Mouse (Mus musculus) hematopoietic stem cell, adult 5-6 weeks (primary cell): ENCODE results near the gene Nbeal2. TPM values are rescaled to one million over a fixed set of nuclear protein-coding genes. Genes with fewer than 3 reads are reported as not detected.
A peak's percentile ranks its signal among the peaks of the same experiment; 100 is the strongest.
"Not testable (repeated sequence)": the region's sequence is repeated elsewhere in the genome, so short reads cannot be mapped to it uniquely, and the experiment has no call there.

ENCODE experiments used
- ATAC-seq, 2 experiments: fragments of 125-278 bp in 1 of 2; replicated peaks in 1 of 2; 2 replicates each; pipeline ENCODE4 v1.8.0; 2016 to 2017; ENCODE audit warnings: inconsistent platforms in 2 of 2, mild to moderate bottlenecking in 2 of 2, moderate number of reproducible peaks in 2 of 2, low read depth in 1 of 2, moderate TSS enrichment in 1 of 2; ENCODE audit not compliant: low FRiP score in 2 of 2, poor library complexity in 2 of 2, severe bottlenecking in 2 of 2, insufficient read depth in 1 of 2, low TSS enrichment in 1 of 2
- total RNA-seq: library from RNA; stranded (forward); fragments of 172-1452, 232-1000 nt; gene quantifications from 2 replicates; pipeline ENCODE4 v1.2.3, GENCODE M21; 2017

Nbeal2 gene
- total RNA-seq, result 38.0 and 61.7 TPM in 2 replicates

DNA sequence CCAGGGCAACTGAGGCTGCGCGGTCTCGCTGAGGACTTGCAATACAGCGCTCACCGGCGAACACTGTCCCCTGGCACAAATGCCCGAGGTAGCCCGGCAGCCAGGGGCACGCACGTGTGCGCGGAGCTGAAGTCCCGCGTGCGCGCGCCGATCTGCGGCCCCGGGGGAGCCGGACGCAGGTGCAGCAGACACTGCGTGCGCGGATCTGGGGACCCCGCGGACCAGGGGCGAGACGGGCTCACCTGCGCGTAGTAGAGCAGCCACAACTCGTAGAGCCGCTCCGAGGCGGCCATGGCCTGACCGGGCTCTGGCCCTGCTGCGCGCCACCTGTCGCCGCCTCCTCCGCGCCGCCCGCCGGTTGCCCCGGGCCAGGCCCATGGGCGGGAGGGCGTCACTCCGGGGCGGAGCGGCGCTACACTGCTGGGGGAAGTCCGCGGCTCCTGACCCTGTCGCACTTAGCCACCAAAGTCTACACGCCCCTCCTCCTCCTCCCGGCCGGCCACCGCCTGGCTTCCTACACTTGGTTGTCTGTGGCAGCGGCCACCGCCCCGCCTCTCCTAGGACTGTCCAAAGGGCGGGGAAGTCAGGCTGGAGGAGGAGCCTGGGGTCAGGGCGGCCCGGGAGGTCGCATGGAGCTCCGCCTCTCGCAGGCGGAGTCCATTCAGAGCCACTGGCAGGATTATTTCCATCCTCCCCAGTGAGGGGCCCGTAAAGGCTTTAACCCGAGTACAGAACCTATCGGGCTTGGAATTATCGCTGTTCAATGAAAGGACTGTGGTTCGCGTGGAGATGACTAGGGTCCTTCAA is at the start of gene Nbeal2:
TSS of gene Nbeal2 (minus strand) at position 507 of the 807 bp plus-strand sequence.
- peak; percentile 80 to 82 for ATAC-seq

DNA sequence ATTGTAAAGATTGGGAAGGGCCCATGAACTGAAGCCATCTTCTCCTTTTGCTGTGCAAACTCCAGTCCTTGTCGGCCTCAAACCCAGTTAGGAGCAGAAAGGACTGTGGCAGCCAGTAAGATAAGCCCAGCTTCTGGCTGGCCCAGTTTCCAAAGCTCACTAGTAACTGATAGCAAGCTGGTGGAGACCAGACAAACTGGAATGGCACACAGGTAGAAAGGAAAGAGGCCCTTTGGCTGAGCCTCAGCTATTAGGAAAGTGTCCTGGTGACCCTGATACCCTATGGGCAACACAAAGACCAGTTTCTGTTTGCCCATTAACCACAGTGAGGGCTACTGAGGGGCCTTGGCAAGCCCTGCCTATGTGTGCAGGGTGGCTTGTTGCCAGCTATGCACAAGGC is 48.9 kb upstream of the Nbeal2 start:
- no peak for ATAC-seq

GRCm38 (mm10) chr9:110701114-110702032 is 47.4 kb upstream of the Nbeal2 start:
- ATAC-seq, result no peak

GRCm38 (mm10) chr9:110699574-110699973 is 45.6 kb upstream of the Nbeal2 start:
- ATAC-seq, result no peak

DNA sequence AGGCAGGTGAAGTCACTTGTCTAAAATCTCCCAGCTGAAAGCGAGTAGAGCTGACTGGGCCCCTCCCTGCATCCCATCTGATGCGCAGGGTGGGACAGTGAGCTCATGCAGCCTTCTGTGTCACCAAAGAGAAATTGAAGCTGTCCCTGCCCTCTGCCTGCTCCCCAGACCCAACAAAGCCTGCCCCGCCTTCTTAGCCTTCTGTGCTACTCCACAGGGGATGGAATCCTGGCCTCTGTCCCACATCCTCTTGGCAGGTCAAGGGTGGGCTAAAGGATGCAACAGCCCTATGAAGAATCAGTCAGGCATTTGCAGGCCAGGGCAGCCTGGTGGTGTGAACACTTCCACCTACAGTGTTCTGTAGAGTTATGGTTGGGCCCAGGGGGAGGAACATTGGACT is 43.5 kb upstream of the Nbeal2 start:
- ATAC-seq, result no peak

- no peak for ATAC-seq
Measured at GRCm38 (mm10) chr9:110696427-110696826, 42.5 kb upstream of the Nbeal2 start.

DNA sequence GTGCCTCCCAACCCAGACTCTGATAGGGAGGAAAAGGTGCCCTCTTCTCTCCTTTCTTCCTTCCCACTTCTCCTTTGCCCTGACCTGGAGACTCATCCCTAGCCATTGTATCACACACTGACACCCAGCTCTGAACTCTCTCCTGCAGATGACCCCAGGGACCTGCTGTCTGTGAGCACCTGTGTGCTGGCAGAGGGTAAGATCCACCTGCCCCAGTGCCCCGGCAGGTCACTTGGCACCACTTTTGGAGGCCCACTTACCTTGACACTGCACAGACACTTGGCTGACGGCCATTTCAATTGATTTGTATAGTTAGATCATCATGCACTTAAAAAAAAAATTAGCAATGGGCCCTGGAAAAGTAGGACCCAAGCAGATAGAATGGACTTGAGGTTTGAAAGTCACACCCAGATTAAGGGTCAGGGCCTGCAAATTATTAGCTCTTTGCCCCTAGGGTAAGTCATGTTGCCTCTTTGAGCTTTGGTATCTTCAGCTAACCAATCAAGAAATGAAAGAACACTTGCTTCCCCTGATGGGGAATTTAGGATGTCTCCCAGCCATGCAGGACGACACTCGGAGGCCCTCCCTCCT is 41.3 kb upstream of the Nbeal2 start:
- ATAC-seq, result no peak

DNA sequence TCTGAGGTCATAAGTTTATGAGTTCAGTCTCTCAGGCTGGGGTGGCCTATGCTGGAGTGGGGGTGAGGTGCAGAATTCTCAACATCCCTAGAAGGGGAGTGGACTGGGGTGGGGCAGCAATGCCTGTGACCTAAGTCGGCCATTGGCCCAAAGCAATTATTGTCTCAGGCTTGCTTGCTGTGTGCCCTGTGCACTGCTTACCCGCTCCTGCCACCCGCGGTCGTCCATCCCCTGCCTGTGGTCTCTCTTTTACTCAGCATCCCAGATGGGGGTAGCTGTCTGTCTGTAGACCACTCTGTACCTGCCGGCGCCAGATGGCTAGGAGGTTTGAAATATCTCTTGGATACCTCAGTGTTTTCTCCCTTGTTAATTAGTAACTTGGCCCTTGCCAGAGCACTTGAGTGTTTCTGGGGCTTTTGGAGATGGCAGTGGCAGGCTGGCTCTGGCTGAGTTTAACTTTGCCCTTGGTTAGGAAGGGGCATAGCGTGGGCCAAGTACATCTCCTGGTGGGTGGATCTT is 35.4 kb upstream of the Nbeal2 start:
- ATAC-seq, result no peak

GRCm38 (mm10) chr9:110687846-110688245 is 33.9 kb upstream of the Nbeal2 start:
- no peak for ATAC-seq

GRCm38 (mm10) chr9:110687061-110687460 is 33.1 kb upstream of the Nbeal2 start:
- no peak for ATAC-seq

DNA sequence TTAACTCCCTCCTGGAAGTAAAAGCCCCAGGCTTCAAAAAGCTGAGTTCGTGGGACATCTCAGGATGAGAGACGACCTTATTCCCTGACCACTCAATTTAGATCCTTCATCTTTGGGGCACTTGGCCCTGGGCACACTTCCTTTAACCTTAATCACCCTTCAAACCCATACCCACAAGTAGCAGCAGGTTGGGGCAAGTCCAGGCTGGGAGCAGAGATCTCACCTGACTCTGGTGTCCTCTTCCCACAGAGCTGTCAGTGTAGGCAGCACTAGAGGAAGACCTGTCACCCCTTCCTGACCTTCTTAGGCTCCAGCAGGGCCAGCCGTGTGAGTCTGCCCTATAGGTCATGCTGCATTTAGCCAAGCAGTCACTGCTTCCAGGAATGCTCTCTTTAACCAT is 32.5 kb upstream of the Nbeal2 start:
- no peak for ATAC-seq

DNA sequence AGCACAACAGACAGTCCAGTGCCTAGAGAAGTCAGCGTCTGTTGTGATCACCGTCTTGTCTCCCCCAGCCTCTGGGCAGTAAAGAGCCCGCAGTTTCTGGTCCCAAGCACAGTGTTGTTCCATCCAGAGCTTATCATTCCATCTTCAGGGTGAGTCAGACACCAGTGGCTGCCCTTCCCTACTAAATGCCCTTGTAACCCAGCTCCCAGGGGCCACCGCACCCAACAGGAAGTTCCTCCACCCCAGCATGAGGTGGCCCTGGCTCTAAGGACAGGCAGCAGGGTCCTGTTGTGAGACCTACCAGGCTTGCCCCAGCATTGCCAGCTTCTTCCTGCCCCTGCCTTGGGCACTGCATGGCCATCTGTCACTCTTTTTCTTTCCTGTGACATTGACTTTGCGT is 31.6 kb upstream of the Nbeal2 start:
- peak; percentile 22 to 43; a peak in 1 of 4 replicates for ATAC-seq

DNA sequence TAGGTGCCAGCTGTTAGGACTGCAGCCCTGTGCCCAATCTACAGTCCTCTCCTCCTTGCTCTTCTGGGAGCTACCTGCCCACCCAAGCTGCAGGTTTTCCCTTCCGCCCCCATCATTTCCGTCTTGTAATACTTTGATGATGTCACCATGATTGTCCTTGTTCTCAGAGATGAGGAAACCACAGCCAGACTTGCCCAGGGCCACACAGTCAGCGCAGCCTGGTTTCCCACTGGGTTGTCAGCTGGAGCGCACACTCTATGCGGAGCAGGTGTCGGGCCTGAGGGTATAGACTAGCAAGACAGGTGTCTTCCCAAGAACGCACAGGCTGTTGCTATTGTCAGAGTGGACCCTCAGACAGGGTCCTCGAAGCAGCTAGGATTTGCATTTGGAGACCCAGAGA is 31.2 kb upstream of the Nbeal2 start:
- ATAC-seq, result no peak

DNA sequence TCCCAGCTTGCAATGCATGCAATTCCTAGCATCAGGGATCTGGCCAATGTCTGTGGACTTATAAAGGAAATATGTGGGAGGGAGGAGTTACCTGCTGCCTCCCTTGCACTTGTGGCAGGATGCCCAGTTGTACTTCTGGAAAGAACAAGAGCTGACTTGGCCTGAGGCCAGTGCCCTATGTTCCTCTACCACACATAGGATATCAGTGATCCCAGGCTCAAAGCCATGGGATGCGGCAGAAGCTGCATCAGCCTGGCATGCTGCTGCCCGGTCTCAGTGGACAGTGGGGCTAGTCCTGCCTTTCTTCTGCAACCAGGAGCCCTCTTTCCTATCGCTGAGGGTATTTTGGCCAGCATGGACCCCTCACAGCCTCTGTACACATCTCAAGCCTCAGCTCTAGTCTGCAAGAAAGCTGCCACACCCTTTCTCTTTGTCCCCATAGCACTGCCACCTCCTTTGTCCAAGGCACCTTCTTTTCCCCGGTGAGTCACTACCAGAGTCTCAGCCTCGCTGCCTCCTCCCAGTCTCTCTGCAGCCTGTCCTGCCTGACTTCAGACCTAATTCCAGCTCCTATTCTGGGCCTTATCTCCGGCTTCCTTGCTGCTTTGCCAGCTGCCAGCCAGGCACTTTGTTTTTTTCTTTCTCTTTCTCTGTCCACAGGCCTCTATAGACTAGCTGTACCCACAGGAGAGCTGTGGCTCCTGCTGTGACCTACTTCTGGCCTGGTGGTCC is 30.3 kb upstream of the Nbeal2 start:
- ATAC-seq, result no peak

DNA sequence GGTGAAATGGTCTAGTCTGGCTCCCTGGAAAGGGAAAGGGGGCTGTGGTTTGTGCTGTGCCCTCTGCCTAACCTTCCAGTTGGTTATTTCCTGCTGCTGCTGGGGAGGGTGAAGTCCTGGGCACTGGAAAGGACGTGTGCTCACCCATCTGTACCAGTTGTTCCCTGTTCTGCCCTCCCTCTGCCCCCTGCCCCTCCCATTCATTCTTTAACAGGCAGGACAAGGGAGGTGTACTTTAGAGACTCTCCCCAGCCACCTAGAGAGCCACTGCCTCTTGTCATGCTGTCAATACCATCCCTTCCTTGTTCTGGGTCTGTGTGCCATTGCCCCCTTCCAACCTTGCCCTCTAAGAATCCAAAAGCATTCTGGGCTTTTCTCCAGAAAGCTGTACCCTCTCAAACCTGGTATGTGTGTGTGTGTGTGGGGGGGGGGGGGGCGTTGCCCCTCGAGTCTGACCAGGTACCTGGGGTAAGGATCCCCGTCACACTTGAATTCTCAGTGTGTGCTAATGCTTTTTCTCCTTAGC is 29.7 kb upstream of the Nbeal2 start:
- no peak for ATAC-seq

DNA sequence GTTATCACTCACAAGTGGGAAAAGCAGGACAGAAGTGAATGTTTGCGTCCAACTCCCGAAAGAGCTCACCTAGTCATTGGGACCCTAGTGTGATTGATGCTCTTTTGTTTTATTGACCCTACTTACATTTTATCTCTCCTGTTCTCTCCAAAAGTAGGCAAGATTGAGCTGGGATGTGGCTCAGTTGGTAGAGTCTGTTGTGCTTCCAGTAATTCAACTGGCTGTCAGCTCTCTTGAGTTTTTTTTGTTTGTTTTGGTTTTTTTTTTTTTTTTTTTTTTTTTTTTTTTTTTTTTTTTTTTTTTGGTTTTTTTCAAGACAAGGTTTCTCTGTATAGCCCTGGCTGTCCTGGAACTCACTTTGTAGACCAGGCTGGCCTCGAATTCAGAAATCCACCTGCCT is 28.7 kb upstream of the Nbeal2 start:
- ATAC-seq, result not testable (repeated sequence)

GRCm38 (mm10) chr9:110682255-110682654 is 28.3 kb upstream of the Nbeal2 start:
- no peak for ATAC-seq
